Mouse (Mus musculus) central nervous system, embryonic 14 days (tissue): ENCODE measurements around the gene Ccdc175. TPM values are rescaled to one million over a fixed set of nuclear protein-coding genes. Genes with fewer than 3 reads are reported as not detected.

Source experiments
- polyA plus RNA-seq: library from polyadenylated mRNA; depleted of rRNA; stranded (reverse); fragments of >200 nt; gene quantifications from 2 replicates; pipeline ENCODE4 v1.2.3, GENCODE M21; 2012; rRNA removed

The Ccdc175 gene
- 0.03 TPM in 1 of 2 replicates, not detected in the other for polyA plus RNA-seq

DNA sequence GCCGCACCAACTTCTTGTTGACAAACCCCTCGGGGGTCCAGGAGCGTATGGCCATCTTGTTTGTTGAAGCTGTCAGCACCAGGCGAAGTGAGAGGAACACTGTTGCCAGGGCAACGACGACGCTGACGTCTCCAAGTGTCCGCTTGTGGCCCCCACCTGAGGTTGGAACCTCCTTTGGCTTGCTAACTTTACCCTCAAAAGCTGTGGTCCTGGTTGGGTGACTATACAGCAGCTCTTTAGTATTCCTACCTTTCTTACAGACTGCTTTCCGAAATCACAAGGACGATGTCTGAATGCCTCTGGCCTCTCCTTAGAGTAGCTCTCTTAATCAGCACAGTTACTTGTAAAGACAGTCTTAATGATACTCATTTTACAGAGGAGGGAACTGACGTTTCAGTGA is at the start of gene Ccdc175:
Ccdc175 (minus strand) TSS at position 101 of the 400 bp plus-strand sequence.

GRCm38 (mm10) chr12:72085329-72086165 is 99.3 kb downstream of the Ccdc175 start, which contains the start of the genes L3hypdh and Jkamp:
Gene L3hypdh (minus strand): TSS chr12:72085439.
Gene Jkamp (plus strand): TSS chr12:72085589.

DNA sequence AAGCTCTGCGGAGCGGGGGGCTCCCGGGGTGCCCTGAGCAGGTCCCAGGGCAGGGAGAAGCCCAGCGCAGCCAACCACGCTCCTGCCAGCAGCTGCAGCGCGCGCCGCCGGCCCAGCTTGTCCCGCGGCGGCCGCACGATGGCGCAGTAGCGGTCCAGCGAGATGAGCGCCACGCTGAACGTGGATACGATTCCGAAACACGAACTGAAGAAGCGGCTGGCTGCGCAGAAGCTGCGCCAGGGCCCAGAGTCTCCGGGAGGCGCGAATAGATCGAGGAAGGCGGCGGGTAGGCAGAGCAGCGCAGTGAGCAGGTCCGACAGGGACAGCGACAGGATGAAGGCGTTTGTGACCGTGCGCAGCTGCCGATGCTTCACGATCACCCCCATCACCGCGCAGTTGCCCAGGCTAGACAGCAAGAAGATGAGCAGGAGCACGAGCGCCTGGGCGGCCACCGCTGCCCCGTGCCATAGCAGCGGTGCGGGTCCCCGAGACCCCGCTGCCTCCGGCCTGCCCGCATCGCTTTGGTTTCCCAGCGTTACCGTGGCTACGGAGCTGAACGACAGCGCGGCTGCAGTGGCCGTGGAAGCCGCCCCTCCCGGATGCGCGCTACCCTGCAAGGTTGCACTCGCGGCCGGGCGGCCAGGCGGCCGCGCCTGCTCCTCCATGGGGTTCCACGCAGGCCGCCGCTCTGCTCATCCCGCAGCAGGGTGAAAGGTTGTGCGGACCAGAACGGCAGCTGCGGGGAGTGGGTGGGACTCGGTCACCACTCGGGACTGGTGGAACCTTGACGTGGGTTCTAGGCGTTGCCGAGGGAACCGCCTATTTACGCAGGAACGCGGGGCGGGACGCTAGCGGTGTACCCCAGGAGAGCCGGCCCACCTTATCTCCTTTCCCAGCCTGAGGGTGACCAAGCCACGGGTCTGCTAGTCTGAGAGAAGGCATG is 114.2 kb downstream of the Ccdc175 start, which contains the start of gene Gpr135:
Gpr135 (minus strand) TSS at position 799 of the 943 bp plus-strand sequence.

Other genes with a start within 250 kb of the Ccdc175 start
- gene Gpr135, start 113.9 kb downstream of the Ccdc175 start, polyA plus RNA-seq, result 7.4 TPM in 2 replicates
- gene L3hypdh, start 99.6 kb downstream of the Ccdc175 start, polyA plus RNA-seq, result 16.0 and 19.2 TPM in 2 replicates
- gene Jkamp, start 99.4 kb downstream of the Ccdc175 start, polyA plus RNA-seq, result 95.1 and 102 TPM in 2 replicates
- gene Rtn1, start 224.0 kb upstream of the Ccdc175 start, polyA plus RNA-seq, result 984 and 1,135 TPM in 2 replicates